Mouse (Mus musculus) midbrain, postnatal 0 days (tissue): ENCODE data around the gene Fbxl3. TPM values are rescaled to one million over a fixed set of nuclear protein-coding genes. Genes with fewer than 3 reads are reported as not detected.

ENCODE experiments used
- ATAC-seq: fragments of 200-750 bp; cut with Nextera tagmentation; 2 replicates; pipeline ENCODE4 v1.8.0; 2017; ENCODE audit warnings: moderate number of reproducible peaks, mild to moderate bottlenecking, moderate TSS enrichment, moderate library complexity; ENCODE audit not compliant: low FRiP score
- DNase-seq: peaks from one replicate; pipeline ENCODE4 v3.0.0-alpha.2; 2015; ENCODE audit warnings: low spot score
- H3K27ac ChIP-seq: fragments of 300-500 bp; sonication (generic); 2 replicates; pipeline ENCODE4 v1.5.1; 2014; ENCODE audit warnings: low read depth, mild to moderate bottlenecking, low read length, mixed read lengths
- H3K27me3 ChIP-seq: fragments of 300-500 bp; sonication (generic); 2 replicates; pipeline ENCODE4 v1.6.1; 2014; ENCODE audit warnings: low read length, control low read depth, mixed read lengths; ENCODE audit not compliant: insufficient read depth
- H3K36me3 ChIP-seq: fragments of 300-500 bp; sonication (generic); 2 replicates; pipeline ENCODE4 v1.6.1; 2014; ENCODE audit warnings: low read length, control low read depth, mixed read lengths; ENCODE audit not compliant: insufficient read depth
- H3K4me1 ChIP-seq: fragments of 300-500 bp; sonication (generic); 2 replicates; pipeline ENCODE4 v1.6.1; 2014; ENCODE audit warnings: mild to moderate bottlenecking, control low read depth, antibody characterized with exemption, low read length, mixed read lengths; ENCODE audit not compliant: insufficient read depth
- H3K4me2 ChIP-seq: fragments of 300-500 bp; sonication (generic); 2 replicates; pipeline ENCODE4 v1.6.1; 2014; ENCODE audit warnings: low read depth, mild to moderate bottlenecking, low read length, mixed read lengths; ENCODE audit not compliant: poor library complexity, severe bottlenecking
- H3K4me3 ChIP-seq: fragments of 300-500 bp; sonication (generic); 2 replicates; pipeline ENCODE4 v1.5.1; 2014; ENCODE audit warnings: low read depth, mild to moderate bottlenecking, low read length, moderate library complexity
- H3K9ac ChIP-seq: fragments of 300-500 bp; sonication (generic); replicated peaks from 2 replicates; pipeline ENCODE4 v1.6.1; 2014; ENCODE audit warnings: mild to moderate bottlenecking, low read length, moderate library complexity, mixed read lengths; ENCODE audit not compliant: poor library complexity, severe bottlenecking
- H3K9me3 ChIP-seq: fragments of 300-500 bp; sonication (generic); 2 replicates; pipeline ENCODE4 v1.6.1; 2016; ENCODE audit warnings: low read length, control low read depth
- CTCF ChIP-seq: IDR thresholded peaks from 2 replicates; pipeline ENCODE4 v1.5.1; 2016; ENCODE audit warnings: antibody characterized with exemption, mild to moderate bottlenecking
- WGBS: fragments of 180-500 bp; shearing (Covaris S2); extraction: QIAGEN DNeasy Blood & Tissue Kit; methylation state at CpG from one replicate; pipeline ENCODE4 v1.1.7; 2014; 5-methylcytosine and 5-hydroxymethylcytosine counted together
- polyA plus RNA-seq: library from polyadenylated mRNA; unstranded; fragments of >200 nt; fragmentation: Nextera tagmentation; extraction: Ambion mirVana; gene quantifications from 2 replicates; pipeline ENCODE4 v1.2.1, GENCODE M21; 2015
- total RNA-seq: library from RNA; depleted of rRNA; stranded (reverse); fragments of >200 nt; gene quantifications from 2 replicates; pipeline ENCODE4 v1.2.3, GENCODE M21; 2014

The Fbxl3 gene
- total and polyA plus RNA-seq, 2 experiments from 2014 or later: 22.5 to 64.5 TPM

- TF ChIP-seq CTCF: no peak
- H3K4me2 ChIP-seq: no peak overlapping the region
- H3K9ac ChIP-seq: no peak overlapping the region
- DNase-seq (no peak), ATAC-seq (no peak)
- H3K9me3 ChIP-seq: no peaks in the 10 kb centered on the region
- H3K27me3 ChIP-seq: no peaks in the 10 kb centered on the region
- H3K27ac ChIP-seq: no peak overlapping the region
- no peak overlapping the region for H3K4me3 ChIP-seq
- H3K36me3 ChIP-seq: peaks cover 8% of the 10 kb centered on the region; the same call in 1 of the 2 replicates
- H3K4me1 ChIP-seq: peaks cover 14% of the 10 kb centered on the region
- WGBS: 94% methylated on average over 3 of the region's 3 CpGs
Observed at GRCm38 (mm10) chr14:103093236-103093635, 6.1 kb downstream of the Fbxl3 start.

- no peak overlapping the region for H3K9ac ChIP-seq
- no peaks in the 10 kb centered on the region for H3K4me1 ChIP-seq
- DNase-seq: peak; percentile 47
- no peak overlapping the region for H3K4me2 ChIP-seq
- no peaks in the 10 kb centered on the region for H3K9me3 ChIP-seq
- TF ChIP-seq CTCF: peak; percentile 80
- 78% methylated on average over 6 of the region's 6 CpGs for WGBS
- H3K27me3 ChIP-seq: no peaks in the 10 kb centered on the region
- no peak for ATAC-seq
- no peak overlapping the region for H3K4me3 ChIP-seq
- H3K27ac ChIP-seq: no peak overlapping the region
- peaks cover 27% of the 10 kb centered on the region for H3K36me3 ChIP-seq
Observed at GRCm38 (mm10) chr14:103088624-103089023, 10.7 kb downstream of the Fbxl3 start.

- Histone ChIP-seq H3K4me2 (no peak overlapping the region), H3K9me3 (no peaks in the 10 kb centered on the region), H3K36me3 (peaks cover 30% of the 10 kb centered on the region), H3K4me1 (no peaks in the 10 kb centered on the region), H3K27me3 (no peaks in the 10 kb centered on the region), H3K9ac (no peak overlapping the region), H3K27ac (no peak overlapping the region), H3K4me3 (no peak overlapping the region)
- no peak for TF ChIP-seq CTCF
- DNase-seq (no peak), ATAC-seq (no peak)
- 95% methylated on average over 5 of the region's 5 CpGs for WGBS
Observed at GRCm38 (mm10) chr14:103087846-103088245, 11.5 kb downstream of the Fbxl3 start.

- Histone ChIP-seq H3K9me3 (no peaks in the 10 kb centered on the region), H3K27me3 (no peaks in the 10 kb centered on the region), H3K4me1 (no peaks in the 10 kb centered on the region), H3K27ac (no peak overlapping the region), H3K4me3 (no peak overlapping the region), H3K36me3 (peaks cover 32% of the 10 kb centered on the region), H3K4me2 (no peak overlapping the region), H3K9ac (no peak overlapping the region)
- no peak for ATAC-seq
- no peak for TF ChIP-seq CTCF
- no peak for DNase-seq
- 94% methylated on average over 4 of the region's 4 CpGs for WGBS
Observed at GRCm38 (mm10) chr14:103086671-103087324, 12.6 kb downstream of the Fbxl3 start.

GRCm38 (mm10) chr14:103085840-103086533 is 13.4 kb downstream of the Fbxl3 start:
- no peaks in the 10 kb centered on the region for H3K4me1 ChIP-seq
- no peak overlapping the region for H3K4me3 ChIP-seq
- no peak for ATAC-seq
- H3K9ac ChIP-seq: no peak overlapping the region
- H3K9me3 ChIP-seq: no peaks in the 10 kb centered on the region
- no peak for TF ChIP-seq CTCF
- no peaks in the 10 kb centered on the region for H3K27me3 ChIP-seq
- WGBS: 81% methylated on average over 1 of the region's 1 CpGs
- no peak overlapping the region for H3K4me2 ChIP-seq
- H3K27ac ChIP-seq: no peak overlapping the region
- H3K36me3 ChIP-seq: peaks cover 25% of the 10 kb centered on the region
- DNase-seq: no peak
